Mouse (Mus musculus) monocyte, adult 5-6 weeks (primary cell): ENCODE data around the gene Asic2. TPM values are rescaled to one million over a fixed set of nuclear protein-coding genes. Genes with fewer than 3 reads are reported as not detected.
"Not testable (repeated sequence)": the region's sequence is repeated elsewhere in the genome, so short reads cannot be mapped to it uniquely, and the experiment has no call there.

ENCODE experiments used
- ATAC-seq: fragments of 153-309, 156-312 bp; replicated peaks from 2 replicates; pipeline ENCODE4 v1.8.0; 2017; ENCODE audit warnings: mild to moderate bottlenecking; ENCODE audit not compliant: low TSS enrichment, insufficient number of reproducible peaks, severe bottlenecking, poor library complexity, low FRiP score
- total RNA-seq: library from RNA; stranded (forward); fragments of 200-1000, 200-491, 200-594 nt; gene quantifications from 3 replicates; pipeline ENCODE4 v1.2.3, GENCODE M21; 2017

The Asic2 gene
- total RNA-seq, 1 experiment from 2014 or later: not detected

GRCm38 (mm10) chr11:81350498-81350897 lies 617.8 kb downstream of the Asic2 start:
- ATAC-seq: not testable (repeated sequence)

GRCm38 (mm10) chr11:81331977-81332376 lies 636.3 kb downstream of the Asic2 start:
- ATAC-seq: no peak

DNA sequence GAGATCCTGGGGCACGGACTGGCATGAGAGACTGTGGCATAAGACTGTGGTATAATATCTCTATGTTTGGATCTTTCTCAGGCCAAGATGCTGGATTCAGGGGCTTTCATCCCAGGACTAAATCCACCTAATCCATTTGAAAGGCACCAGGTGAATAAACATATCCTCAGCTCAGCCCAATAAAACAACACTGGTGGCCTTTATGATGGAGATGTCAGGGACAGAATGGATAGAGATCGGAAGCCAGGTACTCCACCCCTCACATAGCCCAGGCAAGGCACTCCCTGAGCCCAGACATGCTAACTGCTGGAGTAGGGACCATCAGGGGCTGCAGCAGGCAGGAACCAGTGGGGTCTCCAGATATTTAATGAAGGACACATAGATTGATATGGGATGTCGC lies 637.3 kb downstream of the Asic2 start:
- no peak for ATAC-seq

- ATAC-seq: no peak
Observed at GRCm38 (mm10) chr11:81328088-81328487, 640.2 kb downstream of the Asic2 start.

- ATAC-seq: no peak
Observed at GRCm38 (mm10) chr11:81323146-81323545, 645.1 kb downstream of the Asic2 start.

DNA sequence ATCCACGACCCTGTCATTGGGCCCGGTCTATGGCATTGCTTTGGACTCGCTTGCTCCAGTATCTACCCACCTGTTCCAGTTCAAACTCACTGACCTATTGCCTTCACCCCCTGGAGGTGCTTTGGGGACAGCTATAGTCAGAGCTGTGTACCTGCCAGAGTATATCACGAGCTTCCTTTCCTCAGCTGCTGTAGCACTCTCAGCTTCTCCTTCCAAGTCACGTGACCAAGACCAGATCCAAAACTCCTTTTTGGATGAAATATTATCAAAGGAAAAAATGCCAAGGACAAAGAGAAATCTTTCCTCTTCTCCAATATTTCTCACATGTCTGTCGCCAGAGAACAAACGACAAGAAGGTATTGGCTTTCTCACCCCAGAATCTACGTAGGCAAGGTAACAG lies 645.8 kb downstream of the Asic2 start:
- no peak for ATAC-seq

GRCm38 (mm10) chr11:81290041-81290440 lies 678.2 kb downstream of the Asic2 start:
- no peak for ATAC-seq

DNA sequence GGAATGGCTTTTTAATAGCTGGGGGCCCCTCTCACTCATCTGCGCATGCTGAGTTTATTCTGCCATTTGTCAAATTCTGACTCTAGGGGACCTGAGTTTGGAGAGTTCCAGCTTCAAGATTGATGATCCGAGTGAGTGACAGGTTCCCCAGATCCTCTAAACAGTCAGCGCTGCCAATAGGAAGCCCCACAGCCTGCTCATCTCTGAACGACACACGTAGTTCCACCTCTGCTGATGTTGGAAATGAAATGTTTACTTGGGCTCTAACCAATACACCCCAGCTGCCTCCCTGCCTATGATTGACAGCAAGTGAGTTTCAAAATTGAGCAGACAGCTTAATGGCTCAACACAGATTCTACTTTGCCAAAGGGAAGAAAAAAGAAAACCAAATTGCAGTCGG lies 685.1 kb downstream of the Asic2 start:
- no peak for ATAC-seq

GRCm38 (mm10) chr11:81280070-81280469 lies 688.2 kb downstream of the Asic2 start:
- no peak for ATAC-seq

GRCm38 (mm10) chr11:81277406-81277805 lies 690.9 kb downstream of the Asic2 start:
- no peak for ATAC-seq

DNA sequence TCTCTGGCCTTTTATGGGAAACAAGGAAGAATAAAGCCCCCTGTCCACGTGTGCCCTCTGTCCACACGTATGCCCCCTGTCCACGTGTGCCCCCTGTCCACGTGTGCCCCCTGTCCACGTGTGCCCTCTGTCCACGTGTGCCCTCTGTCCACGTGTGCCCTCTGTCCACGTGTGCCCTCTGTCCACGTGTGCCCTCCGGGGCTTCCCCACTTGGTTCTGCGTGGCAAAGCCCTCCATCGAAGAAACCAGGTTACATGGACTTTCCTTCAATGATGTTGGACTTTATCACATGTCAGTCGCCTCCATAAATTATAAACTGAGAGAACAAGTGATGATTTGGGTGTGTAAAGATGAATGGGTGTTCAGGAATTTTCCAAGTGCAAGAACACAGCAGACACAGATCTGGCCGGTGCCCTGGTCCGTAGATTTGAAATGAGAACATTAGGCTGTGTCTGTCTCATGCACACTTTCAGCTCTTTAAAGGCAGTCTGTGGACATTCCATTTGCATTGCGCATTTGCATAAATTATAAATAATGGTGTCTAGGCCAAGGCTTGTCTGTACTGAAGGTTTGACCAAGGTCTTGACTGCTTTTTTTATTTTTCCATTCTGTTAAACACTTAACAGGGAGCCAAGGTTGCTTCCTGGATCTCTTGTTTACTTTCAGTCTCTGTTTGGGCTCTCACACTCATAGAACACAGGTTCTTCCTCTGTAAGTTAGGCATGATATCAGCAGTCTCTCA lies 695.4 kb downstream of the Asic2 start:
- ATAC-seq: no peak

GRCm38 (mm10) chr11:81271422-81271821 lies 696.8 kb downstream of the Asic2 start:
- ATAC-seq: no peak

DNA sequence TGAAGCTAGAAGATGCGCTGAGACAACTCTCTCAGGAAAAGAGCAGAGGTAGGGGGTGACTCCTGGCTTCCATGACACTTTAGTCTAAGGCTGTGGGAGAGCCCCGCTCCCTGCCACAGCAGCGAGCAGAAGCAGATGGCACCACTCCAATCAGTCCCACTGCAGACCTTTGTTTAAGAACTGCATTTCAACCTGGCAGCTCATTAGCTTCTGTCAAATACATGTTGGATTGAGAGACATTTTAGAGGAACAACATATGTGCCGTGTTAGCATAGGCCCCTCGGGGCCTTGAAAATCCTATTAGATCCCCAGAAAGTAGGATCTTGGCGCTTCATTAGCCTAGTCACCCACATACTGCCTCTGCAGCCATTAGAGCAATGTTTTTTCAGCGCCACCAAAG lies 697.7 kb downstream of the Asic2 start:
- no peak for ATAC-seq

GRCm38 (mm10) chr11:81263757-81264156 lies 704.5 kb downstream of the Asic2 start:
- ATAC-seq: no peak

DNA sequence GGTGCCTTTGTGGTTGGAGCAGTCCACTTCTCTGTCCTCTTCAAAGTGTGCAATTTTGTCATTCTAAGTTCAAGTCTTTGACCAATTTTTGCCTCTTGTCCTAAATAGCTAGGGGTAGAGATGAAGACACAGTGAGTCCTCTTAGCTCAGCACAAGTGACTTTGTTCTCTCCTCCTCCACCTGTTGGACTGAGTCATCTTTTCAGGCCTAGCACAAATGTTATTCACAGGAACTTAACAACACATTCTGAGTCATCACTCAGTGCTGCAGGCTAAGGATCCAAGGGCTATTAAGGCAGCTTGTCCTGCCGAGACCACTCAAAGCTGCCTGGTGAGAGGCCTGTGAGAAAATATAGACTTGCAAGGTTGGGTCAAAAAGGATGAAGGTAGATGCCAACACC lies 705.1 kb downstream of the Asic2 start:
- no peak for ATAC-seq

DNA sequence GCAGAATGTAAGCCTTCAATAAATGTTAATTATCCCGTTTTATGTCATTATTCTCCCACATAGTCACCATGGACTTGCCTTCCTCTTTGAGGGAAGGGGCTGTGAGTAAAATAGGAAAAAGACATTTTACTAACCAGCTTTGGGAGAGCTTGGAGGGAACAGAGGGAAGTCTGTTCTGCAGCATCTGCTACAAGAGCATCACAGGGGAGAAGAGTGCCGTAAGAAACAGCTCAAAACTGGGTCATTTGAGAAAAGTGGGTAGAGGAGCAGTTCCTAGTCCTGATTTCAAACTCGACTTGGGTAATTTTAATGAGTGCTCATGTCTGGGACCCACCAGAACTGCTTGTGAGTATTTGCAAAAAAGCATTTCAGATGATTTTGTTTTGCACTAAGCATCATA lies 707.0 kb downstream of the Asic2 start:
- ATAC-seq: no peak

DNA sequence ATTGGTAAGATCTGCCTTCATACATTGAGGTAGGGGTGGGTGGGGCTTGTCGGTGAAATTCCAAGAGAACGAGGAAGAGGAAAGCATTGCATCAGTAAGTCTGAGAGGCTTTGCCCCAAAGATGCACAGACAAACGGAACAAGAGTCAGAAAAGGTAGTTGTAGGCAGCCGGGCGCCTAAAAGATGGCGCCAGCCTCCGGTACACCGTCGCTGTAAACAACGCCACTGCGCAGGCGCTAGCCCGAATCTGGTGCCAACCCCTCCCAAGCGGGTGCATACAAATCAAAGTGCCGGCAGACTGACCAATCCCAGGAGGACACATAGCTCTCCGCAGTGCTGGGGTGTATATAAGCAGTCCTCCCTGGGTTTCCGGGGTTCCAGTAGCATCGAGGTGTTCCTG lies 727.1 kb downstream of the Asic2 start:
- not testable (repeated sequence) for ATAC-seq

DNA sequence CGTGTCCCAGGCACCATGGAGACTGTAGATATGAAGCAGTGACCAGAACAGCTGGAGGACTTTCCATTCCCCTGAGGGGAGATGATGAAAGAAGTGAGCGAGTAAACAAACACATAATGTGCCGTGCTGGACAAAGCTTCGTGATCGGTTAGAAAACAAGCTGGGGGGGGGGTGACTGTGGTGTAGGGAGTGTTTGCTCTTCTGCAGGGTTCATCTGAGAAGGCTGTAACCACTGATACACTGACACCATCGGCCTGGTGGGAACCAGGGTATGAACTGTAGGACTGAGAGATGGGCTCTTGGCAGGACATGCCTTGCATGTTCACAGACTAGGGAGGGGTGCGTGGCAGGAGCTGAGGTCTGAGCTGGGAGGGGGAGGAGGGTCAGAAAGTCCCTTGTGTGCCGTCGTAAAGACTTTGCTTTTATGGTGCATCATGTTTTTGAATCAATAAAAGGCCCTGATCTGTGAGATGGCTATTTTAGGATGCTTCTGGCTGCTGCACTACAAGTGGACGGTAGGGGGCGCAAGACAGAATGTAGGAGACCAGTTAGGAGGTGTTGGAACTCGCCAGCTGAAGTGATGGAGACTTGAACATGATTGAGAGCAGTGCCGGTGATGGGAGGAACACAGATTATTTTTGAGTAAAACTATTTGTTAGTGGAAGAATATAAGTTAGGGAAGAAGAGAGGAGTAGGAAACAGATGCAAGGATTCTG lies 728.1 kb downstream of the Asic2 start:
- no peak for ATAC-seq

GRCm38 (mm10) chr11:81239091-81239490 lies 729.2 kb downstream of the Asic2 start:
- ATAC-seq: no peak

GRCm38 (mm10) chr11:81236070-81236469 lies 732.2 kb downstream of the Asic2 start:
- ATAC-seq: no peak
